Mouse (Mus musculus): Measurements from ENCODE around the gene Mageb2. TPM values are rescaled to one million over a fixed set of nuclear protein-coding genes. Genes with fewer than 3 reads are reported as not detected.

The Mageb2 gene
- not detected for polyA plus RNA-seq (2017; shearing (Covaris generic))

GRCm38 (mm10) chrX:91331390-91331789 lies at the start of gene Mageb2:
TSS of gene Mageb2 (plus strand) at chrX:91331690.

Other genes starting within 250 kb of the Mageb2 start
- not detected for gene Gm5072, start 60.8 kb downstream of the Mageb2 start, polyA plus RNA-seq (2017; shearing (Covaris generic))
- gene Gm8914, start 148.4 kb downstream of the Mageb2 start, polyA plus RNA-seq (2017; shearing (Covaris generic)): not detected
- gene 1700084M14Rik, start 244.2 kb downstream of the Mageb2 start, polyA plus RNA-seq (2017; shearing (Covaris generic)): not detected

All from effector memory CD4-positive, alpha-beta T cell, adult 5 months (primary cell).